Mouse (Mus musculus): Measurements from ENCODE around the gene Pcca.

Pcca gene

GRCm38 (mm10) chr14:122747860-122748842, 214.0 kb downstream of the Pcca start:
- DNase-seq (ENCODE audit: low spot score): no peak

DNA sequence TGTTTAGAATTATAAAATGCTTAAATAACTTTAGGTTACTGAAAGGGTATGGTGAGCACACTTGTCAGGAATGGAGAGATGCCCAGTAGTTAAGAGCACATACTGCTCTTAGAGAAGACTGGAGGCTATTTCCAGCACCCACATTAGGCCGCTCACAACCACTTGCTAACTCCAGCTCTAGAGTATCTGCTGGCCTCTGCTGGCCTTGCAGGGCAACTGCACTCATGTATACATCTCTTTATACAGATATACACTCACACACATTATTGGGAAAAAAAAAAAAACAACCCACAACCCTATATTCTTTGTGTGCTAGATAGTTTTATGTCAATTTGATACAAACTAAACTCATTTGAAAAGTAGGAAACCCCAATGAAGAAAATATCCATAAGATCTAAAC, 217.4 kb downstream of the Pcca start:
- DNase-seq (ENCODE audit: low spot score): no peak

DNA sequence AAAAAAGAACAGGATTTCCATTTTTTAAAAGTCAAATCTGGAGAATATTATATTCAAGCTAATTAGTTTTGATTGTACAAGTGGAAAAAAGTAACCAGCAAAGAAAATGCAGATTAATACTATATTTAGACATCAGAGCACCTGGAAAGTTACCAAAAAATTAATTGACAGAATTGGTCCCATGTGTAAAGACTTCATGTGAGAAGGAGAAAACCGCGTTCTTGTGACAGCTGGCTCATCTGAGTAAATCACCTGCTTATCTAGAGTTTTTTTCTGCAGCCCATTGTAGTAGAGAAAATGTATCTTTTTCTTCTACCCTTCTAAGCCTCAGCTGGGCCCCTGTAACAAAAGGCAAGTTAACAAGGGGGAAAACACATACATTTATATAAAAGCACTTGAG, 219.2 kb downstream of the Pcca start:
- no peak for DNase-seq (ENCODE audit: low spot score)

DNA sequence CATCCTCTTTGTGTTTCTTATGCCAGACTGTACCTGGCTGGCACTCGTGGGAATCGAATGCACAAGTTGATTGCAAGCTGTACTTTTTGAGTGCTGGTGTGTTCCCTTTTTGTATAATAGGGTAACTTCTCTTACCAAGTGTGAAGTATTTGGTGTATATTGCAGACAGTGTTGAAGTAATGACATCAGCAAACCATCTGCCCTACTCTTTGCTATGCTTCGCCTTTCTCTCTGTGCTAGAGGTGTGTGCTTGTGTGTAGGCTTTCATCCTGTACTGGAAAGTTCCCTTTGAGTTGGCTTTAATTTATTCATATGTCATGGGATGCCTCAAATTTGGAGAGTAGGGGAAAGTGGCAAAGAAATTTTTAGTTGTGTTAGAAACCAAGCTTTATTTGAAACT, 220.2 kb downstream of the Pcca start:
- no peak for DNase-seq (ENCODE audit: low spot score)

GRCm38 (mm10) chr14:122755559-122755958, 221.4 kb downstream of the Pcca start:
- no peak for DNase-seq (ENCODE audit: low spot score)

GRCm38 (mm10) chr14:122756671-122757070, 222.5 kb downstream of the Pcca start:
- no peak for DNase-seq (ENCODE audit: low spot score)

- no peak for DNase-seq (ENCODE audit: low spot score)
Observed at GRCm38 (mm10) chr14:122759890-122760289, 225.8 kb downstream of the Pcca start.

- DNase-seq (ENCODE audit: low spot score): no peak
Observed at GRCm38 (mm10) chr14:122760803-122761202, 226.7 kb downstream of the Pcca start.

DNA sequence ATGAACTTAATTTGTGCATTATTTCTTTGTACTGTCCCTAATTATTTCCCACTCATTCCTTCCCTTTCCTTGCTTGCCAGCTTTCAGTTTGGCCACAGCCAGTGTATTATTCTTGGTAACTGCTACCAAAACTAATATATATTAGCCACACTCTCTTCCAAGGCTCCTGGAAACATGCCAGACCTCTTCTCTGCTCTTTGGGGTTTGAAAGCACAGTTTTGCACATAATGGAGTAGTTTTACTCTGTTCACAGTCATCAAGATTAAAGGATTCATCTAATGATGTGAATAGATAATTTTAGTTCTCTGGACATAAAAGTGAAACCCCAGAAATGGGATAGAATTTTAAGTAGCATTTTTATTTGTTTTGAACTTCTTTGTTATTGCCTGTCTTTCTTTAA, 228.5 kb downstream of the Pcca start:
- no peak for DNase-seq (ENCODE audit: low spot score)

DNA sequence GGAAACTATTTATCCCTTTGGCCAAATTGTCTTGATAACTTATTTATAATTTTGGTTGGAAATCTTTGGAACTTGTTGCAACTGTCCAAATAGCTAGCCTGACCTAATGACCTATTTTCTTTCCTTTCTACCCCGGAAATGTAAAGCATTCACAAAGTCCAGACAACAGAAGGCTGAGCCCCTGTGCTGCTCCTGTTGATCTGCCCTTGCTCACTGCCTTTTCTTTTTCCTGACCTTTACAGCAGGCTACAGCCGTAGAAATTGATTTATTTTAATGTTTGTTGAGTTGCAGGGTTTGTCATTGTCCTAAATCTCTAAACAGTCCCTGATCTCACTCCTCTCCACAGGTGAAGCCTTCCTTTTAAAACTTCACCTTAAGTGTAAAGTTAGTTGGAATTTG, 231.8 kb downstream of the Pcca start:
- no peak for DNase-seq (ENCODE audit: low spot score)

GRCm38 (mm10) chr14:122766448-122766847, 232.3 kb downstream of the Pcca start:
- DNase-seq (ENCODE audit: low spot score): no peak

DNA sequence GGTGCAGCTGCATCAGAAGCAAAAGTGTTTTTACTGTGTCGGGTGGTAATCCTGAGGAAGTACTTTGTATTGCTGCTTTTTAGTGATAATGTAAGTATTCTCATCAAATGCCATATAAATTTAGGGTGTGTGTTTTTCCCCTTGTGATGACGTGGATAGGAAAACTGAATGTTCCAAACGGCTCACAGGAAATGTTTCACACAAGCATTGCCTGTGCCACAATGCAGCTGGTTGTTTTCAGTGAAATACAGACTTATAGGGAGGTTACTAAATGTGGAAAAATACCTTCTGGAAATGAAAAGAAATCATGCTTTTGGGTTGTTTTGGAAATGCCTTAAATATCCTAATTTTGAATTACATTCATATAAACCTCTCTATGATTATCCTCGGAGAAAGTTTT, 250.6 kb downstream of the Pcca start:
- no peak for DNase-seq (ENCODE audit: low spot score)

DNA sequence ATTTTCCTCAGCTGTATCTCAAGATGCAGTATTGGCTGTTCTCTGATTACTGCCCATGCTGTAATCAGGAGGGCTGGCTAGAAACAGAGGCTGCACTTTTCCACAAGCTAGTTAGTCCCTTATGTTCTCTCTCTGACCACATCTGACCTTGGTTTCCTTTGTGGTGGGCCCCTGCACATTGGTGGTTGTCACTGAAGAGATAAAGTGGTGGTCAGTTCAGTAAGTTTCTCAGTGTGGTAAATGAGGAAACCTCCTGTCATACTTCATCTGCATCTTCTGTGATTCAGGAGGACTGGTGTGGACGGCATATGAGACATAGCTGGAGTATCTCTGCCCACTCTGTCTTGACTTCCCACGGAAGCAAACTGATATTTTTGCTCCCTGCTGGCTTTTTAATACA, 254.1 kb downstream of the Pcca start:
- no peak for DNase-seq (ENCODE audit: low spot score)

- no peak for DNase-seq (ENCODE audit: low spot score)
Observed at GRCm38 (mm10) chr14:122790111-122790510, 256.0 kb downstream of the Pcca start.

DNA sequence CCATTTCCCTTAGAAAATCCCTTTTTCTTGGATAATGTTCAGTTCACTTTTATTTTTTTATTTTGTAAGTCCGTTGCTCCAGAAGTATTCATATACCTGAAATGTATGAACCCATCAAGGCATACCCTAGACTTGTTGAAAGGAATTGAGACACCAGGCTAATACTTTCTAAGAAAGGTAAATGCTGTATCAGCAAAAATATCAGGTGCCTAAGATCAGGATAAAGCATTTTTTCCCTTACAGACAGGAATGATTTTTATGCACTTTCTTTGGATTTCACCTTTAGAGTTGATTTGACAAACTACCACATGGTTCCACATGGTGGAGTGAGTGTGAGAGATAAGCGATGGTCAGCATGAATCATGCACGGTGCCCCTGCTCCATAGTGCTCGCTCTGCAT, 259.2 kb downstream of the Pcca start:
- no peak for DNase-seq (ENCODE audit: low spot score)

- no peak for DNase-seq (ENCODE audit: low spot score)
Observed at GRCm38 (mm10) chr14:122800296-122800695, 266.2 kb downstream of the Pcca start.

DNA sequence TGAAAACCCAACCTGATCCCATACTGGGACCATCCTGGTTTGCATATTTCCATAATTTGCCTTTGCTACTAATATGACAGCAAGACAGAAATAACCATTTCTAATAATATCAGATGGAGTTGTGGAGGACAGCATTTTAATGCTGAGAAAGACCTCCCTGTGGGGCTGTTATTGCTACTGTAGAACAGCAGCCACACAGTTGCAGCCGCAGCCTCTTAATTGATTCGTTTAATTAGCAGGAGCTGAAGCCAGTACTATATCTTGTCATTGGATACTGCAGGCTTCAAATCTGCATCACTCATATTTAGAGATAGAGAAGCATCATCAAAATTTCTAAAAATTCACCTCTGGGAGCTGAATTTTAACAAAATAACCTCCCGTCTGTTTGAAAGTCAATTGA, 286.9 kb downstream of the Pcca start:
- DNase-seq (ENCODE audit: low spot score): no peak

DNA sequence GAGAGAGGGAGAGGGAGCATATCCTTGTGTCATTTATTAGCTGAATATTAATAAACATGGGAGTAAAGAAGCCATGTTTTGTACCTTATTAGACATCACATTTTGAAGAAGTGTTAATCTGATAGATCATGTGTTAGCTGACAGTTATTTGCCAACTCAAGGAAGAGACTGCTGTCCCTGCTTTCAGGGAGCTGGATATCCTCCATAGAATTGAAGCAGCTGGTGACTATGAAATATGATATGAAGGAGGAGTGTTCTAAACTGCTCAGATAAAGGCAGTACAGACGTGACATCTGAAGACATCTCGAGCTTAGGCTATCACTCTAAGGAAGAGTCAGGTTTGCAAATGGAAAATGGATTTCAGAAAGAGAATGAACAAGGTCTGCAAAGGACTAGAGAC, 289.7 kb downstream of the Pcca start:
- no peak for DNase-seq (ENCODE audit: low spot score)

GRCm38 (mm10) chr14:122825464-122825863, 291.3 kb downstream of the Pcca start:
- no peak for DNase-seq (ENCODE audit: low spot score)

DNA sequence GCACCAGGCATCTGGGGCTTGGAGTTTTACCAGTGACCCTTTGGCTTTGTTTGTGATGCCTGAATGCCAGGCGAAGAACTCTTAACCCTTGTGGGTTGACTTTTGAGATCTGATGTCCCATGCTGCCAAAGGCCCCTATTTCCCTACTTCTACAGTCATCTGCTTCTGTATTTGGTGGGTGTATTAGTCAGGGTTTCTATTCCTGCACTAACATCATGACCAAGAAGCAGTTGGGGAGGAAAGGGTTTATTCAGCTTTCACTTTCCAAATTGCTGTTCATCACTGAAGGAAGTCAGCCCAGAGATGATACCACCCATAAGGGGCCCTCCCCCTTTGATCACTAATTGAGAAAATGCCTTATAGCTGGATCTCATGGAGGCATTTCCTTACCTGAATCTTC, 296.3 kb downstream of the Pcca start:
- DNase-seq (ENCODE audit: low spot score): no peak

DNA sequence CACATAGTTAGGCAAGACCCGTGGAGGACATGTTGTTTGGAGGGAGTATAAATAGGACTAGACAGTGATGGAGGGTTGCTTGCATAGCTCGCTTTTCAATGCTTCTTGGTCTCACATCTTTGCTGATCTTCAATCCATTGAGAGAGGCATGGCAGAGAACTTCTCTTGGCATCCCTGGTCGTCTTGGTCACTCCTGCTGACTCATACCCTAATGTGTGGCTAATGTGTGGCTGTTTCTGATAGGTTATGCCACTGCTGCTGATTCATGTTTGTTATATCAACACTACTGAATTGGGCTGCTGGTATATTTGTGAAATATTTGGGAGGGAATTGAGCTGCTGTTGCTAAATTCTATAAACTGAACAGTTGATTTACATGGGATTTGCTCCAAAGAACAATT, 299.5 kb downstream of the Pcca start:
- DNase-seq (ENCODE audit: low spot score): no peak

DNA sequence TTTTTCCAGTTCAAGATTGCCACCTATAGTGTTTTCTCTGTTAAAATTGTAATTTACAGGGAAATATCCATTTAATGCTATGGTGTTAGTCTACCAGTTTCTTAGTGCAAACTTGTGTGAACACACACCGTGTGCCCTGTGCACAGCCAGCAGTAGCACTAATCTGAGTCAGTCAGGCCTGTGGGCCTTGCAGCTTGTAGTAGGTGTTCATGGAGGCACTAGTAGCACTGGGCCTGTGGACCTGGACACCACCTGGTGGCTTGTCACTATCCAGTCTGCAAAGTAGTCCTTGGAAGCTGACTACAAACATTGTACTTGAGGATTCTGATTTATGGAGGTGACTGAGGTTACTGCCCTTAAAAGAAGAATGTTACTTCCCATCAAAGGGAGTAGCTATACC, 300.6 kb downstream of the Pcca start:
- DNase-seq (ENCODE audit: low spot score): no peak

DNA sequence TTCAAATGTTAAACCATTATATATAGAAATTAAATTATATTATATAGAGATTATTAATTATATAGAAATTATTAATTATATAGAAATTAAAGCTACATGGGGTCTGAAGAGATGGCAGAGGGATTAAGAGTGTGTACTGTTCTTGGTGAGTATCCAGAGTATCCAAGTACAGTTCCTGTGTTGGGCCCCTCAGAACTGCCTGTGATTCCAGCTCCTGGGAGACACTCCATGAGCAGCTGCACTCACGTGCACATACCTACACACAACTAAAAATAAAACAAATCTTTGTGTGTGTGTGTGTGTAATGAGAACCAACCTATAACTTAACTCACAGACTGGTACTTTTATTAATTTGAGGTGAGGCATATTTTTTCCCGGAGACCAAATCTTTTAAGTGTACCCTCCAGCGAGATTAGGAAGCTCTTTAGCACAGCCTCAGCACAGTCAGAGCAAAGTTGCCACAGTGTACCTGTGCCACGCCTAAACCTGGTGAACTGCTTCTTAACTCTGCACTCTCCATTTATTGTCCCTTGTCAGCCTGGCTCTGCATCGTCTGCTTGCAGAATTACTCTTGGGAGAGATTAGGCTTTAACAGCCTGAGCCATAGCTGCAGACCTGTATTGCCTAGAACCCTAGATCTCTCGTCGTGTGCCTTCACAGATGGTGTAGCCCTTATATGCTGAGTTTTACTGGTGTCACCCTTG, 301.5 kb downstream of the Pcca start:
- DNase-seq (ENCODE audit: low spot score): no peak
